Mouse (Mus musculus) neural tube, embryonic 13.5 days (tissue): Measurements from ENCODE around the gene Caln1. TPM values are rescaled to one million over a fixed set of nuclear protein-coding genes. Genes with fewer than 3 reads are reported as not detected.

Source experiments
- ATAC-seq: fragments of 200-750 bp; cut with Nextera tagmentation; 2 replicates; pipeline ENCODE4 v1.8.0; 2017; ENCODE audit warnings: low read depth, mild to moderate bottlenecking, moderate TSS enrichment, moderate library complexity
- H3K27ac ChIP-seq: fragments of 300-500 bp; sonication (generic); replicated peaks from 2 replicates; pipeline ENCODE4 v1.5.1; 2015; ENCODE audit warnings: moderate library complexity, mild to moderate bottlenecking, inconsistent platforms
- H3K27me3 ChIP-seq: fragments of 300-500 bp; sonication (generic); 2 replicates; pipeline ENCODE4 v1.6.1; 2015; ENCODE audit warnings: mild to moderate bottlenecking, inconsistent platforms
- H3K36me3 ChIP-seq: fragments of 300-500 bp; sonication (generic); 2 replicates; pipeline ENCODE4 v1.6.1; 2015; ENCODE audit warnings: mild to moderate bottlenecking, inconsistent platforms
- H3K4me1 ChIP-seq: fragments of 300-500 bp; sonication (generic); replicated peaks from 2 replicates; pipeline ENCODE4 v1.6.1; 2015; ENCODE audit warnings: inconsistent platforms
- H3K4me2 ChIP-seq: fragments of 300-500 bp; sonication (generic); 2 replicates; pipeline ENCODE4 v1.6.1; 2015; ENCODE audit warnings: inconsistent platforms, mild to moderate bottlenecking, moderate library complexity
- H3K4me3 ChIP-seq: fragments of 300-500 bp; sonication (generic); 2 replicates; pipeline ENCODE4 v1.5.1; 2015; ENCODE audit warnings: mild to moderate bottlenecking, inconsistent platforms
- H3K9ac ChIP-seq: fragments of 300-500 bp; sonication (generic); 2 replicates; pipeline ENCODE4 v1.6.1; 2015; ENCODE audit warnings: moderate library complexity, mild to moderate bottlenecking, inconsistent platforms
- H3K9me3 ChIP-seq: fragments of 300-500 bp; sonication (generic); 2 replicates; pipeline ENCODE4 v1.6.1; 2016; ENCODE audit warnings: inconsistent platforms
- WGBS: fragments of 180-500 bp; shearing (Covaris S2); methylation state at CpG from one replicate; pipeline ENCODE4 v1.1.7; 2015; 5-methylcytosine and 5-hydroxymethylcytosine counted together
- polyA plus RNA-seq: library from polyadenylated mRNA; unstranded; fragments of >200 nt; fragmentation: Nextera tagmentation; extraction: Ambion mirVana; gene quantifications from 2 replicates; pipeline ENCODE4 v1.2.1, GENCODE M21; 2015

Gene Caln1
- polyA plus RNA-seq, 1 experiment from 2014 or later, result 10.5 TPM

DNA sequence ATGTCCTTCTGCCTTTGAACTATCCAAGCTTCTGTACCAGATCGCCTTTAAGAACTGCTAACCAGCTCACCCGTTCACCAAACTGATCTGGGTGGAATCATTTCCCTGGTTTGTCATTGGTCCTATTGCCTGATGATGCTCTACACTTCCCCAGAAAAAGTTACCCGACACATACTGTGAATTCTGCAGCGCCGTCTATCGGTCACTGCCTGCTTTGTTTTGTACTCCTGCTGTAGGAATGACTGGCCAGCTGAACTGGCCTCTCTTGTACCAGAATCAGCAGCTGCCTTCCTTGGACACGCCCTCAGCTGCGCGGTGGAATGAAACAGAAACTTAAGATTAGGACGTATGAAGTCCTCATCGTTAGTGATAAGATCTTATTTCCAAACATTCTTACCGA lies 107.5 kb downstream of the Caln1 start:
- no peak overlapping the region for H3K27ac ChIP-seq
- H3K4me2 ChIP-seq, result no peak overlapping the region
- no peaks in the 10 kb centered on the region for H3K4me1 ChIP-seq
- H3K9me3 ChIP-seq, result no peaks in the 10 kb centered on the region
- no peaks in the 10 kb centered on the region for H3K36me3 ChIP-seq
- H3K27me3 ChIP-seq, result no peaks in the 10 kb centered on the region
- no peak overlapping the region for H3K9ac ChIP-seq
- WGBS, result 79% methylated on average over 12 of the region's 12 CpGs
- H3K4me3 ChIP-seq, result no peak overlapping the region
- ATAC-seq, result no peak

DNA sequence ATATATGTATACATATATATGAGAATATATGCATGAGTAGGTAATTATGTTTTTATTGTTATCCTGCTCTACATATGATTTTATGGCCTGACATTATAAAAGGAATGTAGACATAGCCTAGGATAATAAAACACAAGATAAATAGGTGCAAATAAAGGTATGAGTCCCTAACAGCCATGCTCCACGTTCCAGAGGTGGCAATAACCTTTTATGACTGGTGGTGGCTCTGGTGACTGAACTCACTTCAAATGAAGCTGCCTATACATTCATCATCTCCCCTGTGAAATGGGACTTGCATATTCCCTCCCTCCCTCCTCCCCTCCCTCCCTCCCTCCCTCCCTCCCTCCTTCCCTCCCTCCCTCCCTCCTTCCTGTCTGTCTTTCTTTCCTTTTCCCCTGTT lies 111.0 kb downstream of the Caln1 start:
- Histone ChIP-seq H3K27me3 (no peaks in the 10 kb centered on the region), H3K9me3 (no peaks in the 10 kb centered on the region), H3K9ac (no peak overlapping the region), H3K4me2 (no peak overlapping the region), H3K4me3 (no peak overlapping the region), H3K36me3 (no peaks in the 10 kb centered on the region), H3K27ac (no peak overlapping the region), H3K4me1 (no peaks in the 10 kb centered on the region)
- no peak for ATAC-seq
- 33% methylated on average over 1 of the region's 1 CpGs for WGBS

DNA sequence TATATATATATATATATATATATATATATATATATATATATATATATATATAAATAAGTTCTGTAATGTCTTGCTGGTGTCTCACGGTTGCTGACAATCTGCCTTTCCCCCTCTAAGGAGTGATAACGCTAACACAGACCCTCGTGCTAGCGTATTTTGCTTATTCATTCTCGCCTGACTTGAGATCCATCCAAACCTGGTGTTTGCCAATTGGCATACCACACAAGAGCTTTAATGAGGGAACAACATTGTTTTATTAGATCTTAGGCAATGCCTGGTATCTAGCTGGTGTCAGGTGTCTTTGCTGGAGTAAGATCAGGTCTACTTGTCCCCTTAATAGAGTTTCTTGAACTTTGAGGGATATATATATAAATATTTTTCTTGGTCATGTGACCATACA lies 122.2 kb downstream of the Caln1 start:
- Histone ChIP-seq H3K27ac (no peak overlapping the region), H3K4me1 (no peaks in the 10 kb centered on the region), H3K4me3 (no peak overlapping the region), H3K4me2 (no peak overlapping the region), H3K9me3 (no peaks in the 10 kb centered on the region), H3K27me3 (no peaks in the 10 kb centered on the region), H3K36me3 (no peaks in the 10 kb centered on the region), H3K9ac (no peak overlapping the region)
- ATAC-seq, result no peak
- WGBS, result 93% methylated on average over 5 of the region's 5 CpGs

DNA sequence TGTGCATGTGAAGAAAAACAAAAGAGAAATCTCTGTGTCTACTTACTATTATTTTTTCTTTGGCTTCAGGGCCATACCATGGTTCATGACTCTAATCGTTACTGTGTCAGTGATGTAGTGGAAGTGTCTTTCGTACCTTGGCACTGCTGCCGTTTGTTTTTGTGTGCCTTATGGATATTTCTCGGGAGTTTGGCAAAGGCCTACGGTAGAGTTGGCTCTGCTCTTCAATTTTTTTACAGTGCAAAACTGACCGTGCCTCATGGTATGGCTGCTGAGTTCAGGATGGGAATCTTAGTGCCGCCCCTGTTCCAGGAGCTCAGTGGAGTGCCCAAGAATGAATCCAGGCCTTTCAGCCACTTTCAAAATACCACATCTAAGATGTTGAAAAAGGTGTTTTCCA lies 123.0 kb downstream of the Caln1 start:
- Histone ChIP-seq H3K4me3 (no peak overlapping the region), H3K4me2 (no peak overlapping the region), H3K9ac (no peak overlapping the region), H3K9me3 (no peaks in the 10 kb centered on the region), H3K4me1 (no peaks in the 10 kb centered on the region), H3K36me3 (no peaks in the 10 kb centered on the region), H3K27ac (no peak overlapping the region), H3K27me3 (no peaks in the 10 kb centered on the region)
- ATAC-seq, result no peak
- 90% methylated on average over 7 of the region's 7 CpGs for WGBS

DNA sequence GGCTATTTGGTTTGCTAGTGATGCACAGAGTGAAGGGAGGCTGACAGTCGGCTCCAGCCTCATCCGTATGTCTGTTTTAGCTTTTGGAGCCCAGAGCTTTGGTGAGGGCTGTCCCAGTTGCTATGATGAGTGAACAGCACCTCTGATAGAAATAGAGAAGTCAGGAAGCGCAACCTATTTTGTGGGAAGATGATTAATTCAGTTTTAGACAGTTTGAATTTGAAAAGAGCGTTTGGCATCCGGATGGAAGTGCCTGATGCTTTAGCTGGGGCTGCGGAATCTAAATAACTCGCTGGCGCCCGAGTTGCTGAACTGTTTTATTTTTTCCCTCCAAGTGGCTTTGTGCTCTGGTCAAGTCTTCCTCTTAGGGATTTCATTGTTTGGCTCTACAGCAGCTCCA lies 133.3 kb downstream of the Caln1 start:
- 83% methylated on average over 9 of the region's 9 CpGs for WGBS
- H3K27ac ChIP-seq, result no peak overlapping the region

DNA sequence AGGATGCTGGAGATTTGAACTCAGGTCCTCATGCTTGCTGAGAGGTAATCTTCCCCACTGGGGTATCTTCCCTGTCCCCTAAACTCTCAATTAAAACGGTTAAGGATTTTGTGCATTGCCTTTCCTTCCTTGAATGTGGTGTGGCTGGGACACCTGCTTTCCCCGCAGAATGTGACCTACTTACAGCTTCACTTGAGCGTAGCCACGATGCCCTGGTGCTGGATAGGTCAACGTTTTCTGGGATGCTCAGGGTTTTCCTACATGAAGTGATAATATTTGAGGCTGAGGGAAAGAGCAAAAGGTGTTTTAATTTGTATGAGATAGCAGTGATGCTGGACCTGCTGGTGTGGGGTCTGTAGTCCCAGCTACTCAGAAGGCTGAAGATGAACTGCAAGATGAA lies 135.6 kb downstream of the Caln1 start:
- Histone ChIP-seq H3K27me3 (no peaks in the 10 kb centered on the region), H3K4me3 (no peak overlapping the region), H3K9me3 (0 out of 2 replicates have a peak, but pooled peaks cover 2% of the 10 kb centered on the region), H3K9ac (no peak overlapping the region), H3K4me2 (no peak overlapping the region), H3K27ac (no peak overlapping the region), H3K36me3 (no peaks in the 10 kb centered on the region), H3K4me1 (no peaks in the 10 kb centered on the region)
- no peak for ATAC-seq
- WGBS, result 87% methylated on average over 5 of the region's 5 CpGs

More for the DNA sequence above, 133.3 kb downstream of the Caln1 start:
- no peak overlapping the region for H3K4me2 ChIP-seq
- no peaks in the 10 kb centered on the region for H3K4me1 ChIP-seq
- no peaks in the 10 kb centered on the region for H3K36me3 ChIP-seq
- no peaks in the 10 kb centered on the region for H3K9me3 ChIP-seq
- H3K27me3 ChIP-seq, result no peaks in the 10 kb centered on the region
- ATAC-seq, result no peak
- no peak overlapping the region for H3K9ac ChIP-seq
- no peak overlapping the region for H3K4me3 ChIP-seq

DNA sequence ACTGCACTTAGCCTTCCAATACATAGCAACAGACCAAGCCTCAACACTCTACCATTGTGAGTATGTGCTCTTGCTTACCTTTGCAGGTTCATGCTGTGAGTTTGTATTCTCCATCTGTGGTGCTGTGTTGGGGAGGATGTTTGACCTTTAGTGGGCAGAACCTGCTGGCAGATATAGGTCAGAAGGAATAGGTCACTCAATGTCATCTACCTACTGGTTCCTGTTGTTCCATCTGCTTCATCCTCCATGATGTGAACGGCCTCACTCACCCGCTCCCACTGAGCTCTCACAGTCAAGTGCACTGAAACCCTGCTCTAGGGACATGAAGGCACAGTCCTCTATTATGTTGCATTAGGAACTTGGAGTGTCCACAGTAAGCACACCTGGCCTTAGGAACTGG lies 141.3 kb downstream of the Caln1 start:
- no peak overlapping the region for H3K27ac ChIP-seq
- WGBS, result 100% methylated on average over 2 of the region's 2 CpGs
- no peak for ATAC-seq

DNA sequence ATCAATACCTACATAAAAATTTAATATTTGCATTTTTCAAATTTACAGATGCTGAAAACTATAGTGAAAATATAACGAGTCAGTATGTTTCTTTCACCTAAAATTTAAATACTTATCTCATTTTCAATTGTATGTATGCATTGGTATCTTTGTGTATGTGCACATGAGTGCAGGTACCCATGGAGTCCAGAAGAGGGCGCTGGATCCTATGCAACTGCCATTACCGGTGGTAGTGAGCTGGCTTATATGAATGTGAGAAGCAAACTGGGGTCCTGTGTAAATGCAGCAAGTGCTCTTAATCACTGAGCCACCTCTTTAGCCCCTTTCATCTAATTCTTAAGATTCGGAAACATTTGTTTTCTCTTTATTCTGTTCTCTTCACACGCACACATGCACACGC lies 146.1 kb downstream of the Caln1 start:
- Histone ChIP-seq H3K27me3 (no peaks in the 10 kb centered on the region), H3K9ac (no peak overlapping the region), H3K4me2 (no peak overlapping the region), H3K4me3 (no peak overlapping the region), H3K36me3 (no peaks in the 10 kb centered on the region), H3K27ac (no peak overlapping the region), H3K9me3 (no peaks in the 10 kb centered on the region), H3K4me1 (no peaks in the 10 kb centered on the region)
- WGBS, result 83% methylated on average over 6 of the region's 6 CpGs
- ATAC-seq, result no peak

More for the DNA sequence above, 141.3 kb downstream of the Caln1 start:
- no peaks in the 10 kb centered on the region for H3K4me1 ChIP-seq
- H3K4me3 ChIP-seq, result no peak overlapping the region
- no peaks in the 10 kb centered on the region for H3K36me3 ChIP-seq
- H3K27me3 ChIP-seq, result no peaks in the 10 kb centered on the region
- H3K9me3 ChIP-seq, result 0 out of 2 replicates have a peak, but pooled peaks cover 3% of the 10 kb centered on the region
- H3K4me2 ChIP-seq, result no peak overlapping the region
- H3K9ac ChIP-seq, result no peak overlapping the region

DNA sequence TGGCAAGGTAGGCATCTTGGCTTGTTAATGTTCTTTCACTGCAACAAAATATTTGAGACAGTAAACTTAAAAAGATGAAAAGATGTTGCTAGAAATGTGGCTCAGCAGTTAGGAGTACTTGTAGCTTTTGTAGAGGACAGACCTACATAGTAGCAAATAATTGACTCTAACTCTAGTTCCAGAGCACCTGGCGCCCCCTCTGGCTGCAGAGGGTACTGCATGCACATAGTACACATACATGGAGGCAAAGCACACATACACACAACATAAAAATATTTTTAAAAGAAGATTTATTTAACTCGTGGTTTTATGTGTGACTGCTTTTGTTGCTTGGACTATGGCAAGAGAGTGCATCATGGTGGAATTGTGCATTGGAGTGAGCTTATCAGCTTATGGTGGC lies 151.3 kb downstream of the Caln1 start:
- H3K27me3 ChIP-seq, result no peaks in the 10 kb centered on the region
- no peak overlapping the region for H3K4me3 ChIP-seq
- ATAC-seq, result no peak
- no peak overlapping the region for H3K4me2 ChIP-seq
- no peaks in the 10 kb centered on the region for H3K36me3 ChIP-seq
- peaks cover 3% of the 10 kb centered on the region; the same call in 1 of the 2 replicates for H3K9me3 ChIP-seq
- no peak overlapping the region for H3K27ac ChIP-seq
- H3K4me1 ChIP-seq, result no peaks in the 10 kb centered on the region
- no peak overlapping the region for H3K9ac ChIP-seq
- WGBS, result 79% methylated on average over 2 of the region's 2 CpGs

DNA sequence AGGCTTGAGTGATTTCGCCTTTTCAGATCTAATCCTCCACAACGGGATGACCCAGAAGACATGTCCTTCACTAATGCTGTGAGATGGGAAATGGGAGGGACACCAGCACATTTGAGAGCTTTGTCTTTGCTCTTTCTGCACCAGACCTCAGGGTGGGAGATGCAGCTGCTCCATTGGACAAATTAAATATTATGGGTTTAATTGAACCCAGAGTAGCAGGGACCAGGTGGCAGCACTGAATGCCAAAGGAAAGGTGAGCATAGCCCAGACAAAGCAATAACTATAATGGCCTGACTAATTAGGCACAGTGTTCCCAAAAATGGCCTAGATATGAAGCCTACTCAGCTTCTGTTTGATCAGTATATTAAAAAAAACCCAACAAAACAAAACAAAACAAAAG lies 158.2 kb downstream of the Caln1 start:
- Histone ChIP-seq H3K9ac (no peak overlapping the region), H3K27ac (no peak overlapping the region)
- 91% methylated on average over 2 of the region's 2 CpGs for WGBS

DNA sequence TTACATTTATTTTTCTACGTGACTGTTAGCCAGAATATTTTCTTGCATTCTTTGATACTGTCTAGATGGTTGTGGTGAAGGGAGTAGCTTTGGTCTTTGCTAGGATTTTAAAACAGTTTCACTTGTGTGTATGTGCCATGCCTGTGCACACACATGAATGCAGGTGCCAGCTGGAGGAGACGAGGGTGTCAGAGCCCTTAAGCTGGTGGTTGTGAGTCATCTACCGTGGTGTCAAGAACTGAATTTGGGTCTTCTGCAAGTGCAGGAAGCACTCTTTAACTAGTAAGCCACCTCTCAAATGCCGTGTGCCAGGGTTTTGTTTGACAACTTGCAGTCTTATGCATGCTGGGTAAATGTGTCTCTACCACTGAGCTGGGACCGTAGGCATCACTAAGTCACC lies 178.2 kb downstream of the Caln1 start:
- H3K4me3 ChIP-seq, result no peak overlapping the region
- H3K36me3 ChIP-seq, result no peaks in the 10 kb centered on the region
- H3K27ac ChIP-seq, result no peak overlapping the region
- H3K9ac ChIP-seq, result no peak overlapping the region
- no peak for ATAC-seq
- H3K4me1 ChIP-seq, result no peaks in the 10 kb centered on the region
- 93% methylated on average over 5 of the region's 5 CpGs for WGBS
- H3K9me3 ChIP-seq, result no peaks in the 10 kb centered on the region
- H3K4me2 ChIP-seq, result no peak overlapping the region
- H3K27me3 ChIP-seq, result no peaks in the 10 kb centered on the region

More for the DNA sequence above, 158.2 kb downstream of the Caln1 start:
- H3K4me2 ChIP-seq, result no peak overlapping the region
- no peaks in the 10 kb centered on the region for H3K4me1 ChIP-seq
- H3K4me3 ChIP-seq, result no peak overlapping the region
- H3K36me3 ChIP-seq, result no peaks in the 10 kb centered on the region
- ATAC-seq, result no peak
- no peaks in the 10 kb centered on the region for H3K9me3 ChIP-seq
- no peaks in the 10 kb centered on the region for H3K27me3 ChIP-seq

DNA sequence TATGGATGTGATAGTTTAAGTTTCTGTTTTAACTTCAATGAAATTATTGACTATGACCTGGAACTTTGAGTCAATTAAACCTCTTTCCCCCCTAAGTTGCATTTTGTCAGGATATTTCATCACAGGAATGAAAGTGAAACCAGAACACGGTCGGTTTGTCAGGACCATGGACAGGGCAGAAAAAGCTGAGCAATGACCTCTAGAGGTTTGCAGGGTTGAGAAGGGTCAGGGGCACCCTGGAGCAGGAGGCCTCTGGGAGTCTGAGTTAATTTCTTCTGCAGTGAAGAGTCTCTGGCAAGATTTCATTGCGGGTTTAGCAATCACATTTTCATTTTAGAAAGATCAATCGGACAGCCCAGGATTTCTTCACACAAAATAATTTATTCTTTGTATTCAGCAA lies 184.7 kb downstream of the Caln1 start:
- H3K4me2 ChIP-seq, result no peak overlapping the region
- H3K4me1 ChIP-seq, result no peaks in the 10 kb centered on the region
- no peak overlapping the region for H3K27ac ChIP-seq
- H3K36me3 ChIP-seq, result no peaks in the 10 kb centered on the region
- no peaks in the 10 kb centered on the region for H3K9me3 ChIP-seq
- H3K27me3 ChIP-seq, result no peaks in the 10 kb centered on the region
- no peak overlapping the region for H3K9ac ChIP-seq
- no peak for ATAC-seq
- 66% methylated on average over 4 of the region's 4 CpGs for WGBS
- no peak overlapping the region for H3K4me3 ChIP-seq

DNA sequence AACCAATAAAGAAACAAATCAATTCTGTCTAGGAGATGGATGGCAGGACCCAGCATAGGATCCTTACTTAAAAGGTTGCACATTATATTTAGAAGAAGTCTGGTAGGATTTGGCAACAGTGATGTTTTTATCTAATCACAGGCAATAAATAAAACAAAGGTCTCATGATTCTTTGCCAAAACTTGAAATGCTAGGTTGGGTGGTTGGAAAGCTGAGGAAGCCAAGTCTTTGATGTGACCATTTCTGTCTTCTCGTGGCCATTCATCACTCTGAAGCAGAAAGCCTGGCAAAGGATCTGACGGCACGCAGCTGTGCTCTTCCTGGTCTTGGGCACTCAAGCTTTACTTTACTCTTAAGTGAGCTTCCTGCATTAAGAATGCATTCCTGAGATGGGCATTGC lies 193.9 kb downstream of the Caln1 start:
- 0 out of 2 replicates have a peak, but pooled peaks cover 7% of the 10 kb centered on the region for H3K9me3 ChIP-seq
- no peaks in the 10 kb centered on the region for H3K36me3 ChIP-seq
- no peak overlapping the region for H3K4me3 ChIP-seq
- no peak overlapping the region for H3K4me2 ChIP-seq
- 83% methylated on average over 3 of the region's 3 CpGs for WGBS
- H3K27ac ChIP-seq, result no peak overlapping the region
- no peaks in the 10 kb centered on the region for H3K27me3 ChIP-seq
- H3K9ac ChIP-seq, result no peak overlapping the region
- H3K4me1 ChIP-seq, result no peaks in the 10 kb centered on the region
- no peak for ATAC-seq
